In genomic region chr8:118838801-118839200, GRCm38 (mm10) we compare ENCODE assay signal across 15 mouse cellular contexts.
"Had no signal": no experiment of that assay in that cellular context is flagged by ENCODE, and none has a peak within 500 bp of the region (broad histone marks: within the 10 kb centered on the region; RNA-seq: fewer than 3 reads in every experiment).

No protein-coding gene starts in this region.

- H3K27ac ChIP-seq: lung, embryonic 15.5 days; macrophage; midbrain, embryonic 13.5 days; midbrain, embryonic 15.5 days; neural tube, embryonic 12.5 days; stomach, embryonic 15.5 days; stomach, postnatal 0 days had no signal

- H3K4me1 ChIP-seq: lung, embryonic 15.5 days; megakaryocyte, embryonic 14.5 days; midbrain, embryonic 13.5 days; midbrain, embryonic 15.5 days; neural tube, embryonic 12.5 days; stomach, embryonic 15.5 days had no signal

- H3K27me3 ChIP-seq: lung, embryonic 15.5 days; megakaryocyte, embryonic 14.5 days; midbrain, embryonic 13.5 days; midbrain, embryonic 15.5 days; neural tube, embryonic 12.5 days; stomach, embryonic 15.5 days had no signal

- H3K4me3 ChIP-seq: lung, embryonic 15.5 days; megakaryocyte, embryonic 14.5 days; midbrain, embryonic 13.5 days; midbrain, embryonic 15.5 days; neural tube, embryonic 12.5 days; stomach, embryonic 15.5 days had no signal

- H3K36me3 ChIP-seq: lung, embryonic 15.5 days; midbrain, embryonic 13.5 days; midbrain, embryonic 15.5 days; neural tube, embryonic 12.5 days; stomach, embryonic 15.5 days had no signal

- DNase-seq: lung, adult 2 months; lung, postnatal 14 days; lung, postnatal 36 days; right cerebral cortex, postnatal 14 days; thymus, adult 2 months; thymus, postnatal 25 days; thymus, postnatal 4 days had no signal
